Mouse (Mus musculus) right cerebral cortex, postnatal 14 days (tissue): ENCODE measurements at regions not wholly inside any gene's neighbourhood (a gene's known extent, or its start where the extent isn't known, plus 50 kb on each side); places are given as distances from the start of the nearest gene placed in this dataset.
A peak's percentile ranks its signal among the peaks of the same experiment; 100 is the strongest.

Experiments
- DNase-seq: peaks from one replicate; pipeline ENCODE4 v3.0.0; 2022

DNA sequence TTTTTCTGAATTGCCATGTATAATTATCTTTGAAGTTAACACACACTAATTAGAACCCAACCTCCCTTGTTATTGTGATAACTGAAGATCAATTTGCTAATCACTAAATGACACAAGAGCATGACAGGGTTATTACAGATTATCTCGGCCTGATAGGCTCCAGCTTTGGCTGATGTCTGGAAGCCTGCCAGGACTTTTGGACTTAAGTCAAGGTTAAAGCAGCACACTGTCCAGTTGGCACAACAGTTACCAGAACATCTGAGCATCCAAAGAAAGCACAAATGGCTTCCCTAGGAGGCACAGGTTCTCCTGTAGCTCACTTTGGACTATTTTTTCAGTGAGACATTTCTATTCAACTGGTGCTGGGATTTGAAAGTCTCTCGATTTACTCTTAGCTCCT, 475.0 kb upstream of the A730009L09Rik start:
- DNase-seq: no peak

- peak; percentile 10 for DNase-seq
These were observed 472.9 kb upstream of the A730009L09Rik start for GRCm38 (mm10) chr16:84042010-84042449.

- DNase-seq: no peak
These were observed 469.6 kb upstream of the A730009L09Rik start for GRCm38 (mm10) chr16:84045333-84045732.
